Mouse (Mus musculus) MEL (cell line): ENCODE results near the gene Wbp2. TPM values are rescaled to one million over a fixed set of nuclear protein-coding genes. Genes with fewer than 3 reads are reported as not detected.

Experiments used
- DNase-seq: peaks from one replicate; pipeline ENCODE4 v3.0.0; 2011; ENCODE audit warnings: low read depth, low spot score
- H3K27ac ChIP-seq: 2 replicates; pipeline ENCODE4 v1.5.1; 2012; ENCODE audit warnings: low read depth, mild to moderate bottlenecking, control low read depth, low read length, moderate library complexity; ENCODE audit not compliant: control insufficient read depth
- H3K27me3 ChIP-seq, 2 experiments: fragments of 150-350 bp in 1 of 2; sonication (generic) in 1 of 2; 2 replicates each; pipeline ENCODE4 v1.6.1; 2012; ENCODE audit warnings: low read length in 2 of 2, mild to moderate bottlenecking in 2 of 2, improper control_type of control experiment in 1 of 2, moderate library complexity in 1 of 2; ENCODE audit not compliant: insufficient read depth in 2 of 2, control insufficient read depth in 1 of 2
- H3K36me3 ChIP-seq, 2 experiments: 2 replicates each; pipeline ENCODE4 v1.6.1; 2012 to 2014; ENCODE audit warnings: low read length in 2 of 2, improper control_type of control experiment in 1 of 2, inconsistent platforms in 1 of 2, mild to moderate bottlenecking in 1 of 2; ENCODE audit not compliant: insufficient read depth in 2 of 2, control insufficient read depth in 1 of 2
- H3K4me1 ChIP-seq, 2 experiments: fragments of 150-350 bp in 1 of 2; sonication (generic) in 1 of 2; 2 replicates each; pipeline ENCODE4 v1.6.1; 2012; ENCODE audit warnings: low read length in 2 of 2, improper control_type of control experiment in 1 of 2, mild to moderate bottlenecking in 1 of 2; ENCODE audit not compliant: insufficient read depth in 2 of 2, control insufficient read depth in 1 of 2
- H3K4me3 ChIP-seq, 2 experiments: fragments of 150-350 bp in 1 of 2; sonication (generic) in 1 of 2; 2 replicates each; pipeline ENCODE4 v1.5.1; 2012; ENCODE audit warnings: low read depth in 2 of 2, low read length in 2 of 2, mild to moderate bottlenecking in 2 of 2, moderate library complexity in 2 of 2, control low read depth in 1 of 2, improper control_type of control experiment in 1 of 2; ENCODE audit not compliant: control insufficient read depth in 1 of 2, insufficient read depth in 1 of 2
- H3K79me2 ChIP-seq: 2 replicates; pipeline ENCODE4 v1.6.1; 2012; ENCODE audit warnings: mild to moderate bottlenecking, low read length, moderate library complexity; ENCODE audit not compliant: control insufficient read depth, poor library complexity, insufficient read depth
- H3K9ac ChIP-seq: 2 replicates; pipeline ENCODE4 v1.6.1; 2012; ENCODE audit warnings: low read depth, mild to moderate bottlenecking, control low read depth, low read length, moderate library complexity; ENCODE audit not compliant: control insufficient read depth, poor library complexity, severe bottlenecking
- H3K9me3 ChIP-seq: fragments of 150-350 bp; sonication (generic); replicated peaks from 2 replicates; pipeline ENCODE4 v1.6.1; 2012; ENCODE audit warnings: mild to moderate bottlenecking, low read length, improper control_type of control experiment, moderate library complexity; ENCODE audit not compliant: insufficient read depth
- CHD2 ChIP-seq: IDR thresholded peaks from 2 replicates; pipeline ENCODE4 v1.6.1; 2011; ENCODE audit warnings: low read length, improper control_type of control experiment
- CTCF ChIP-seq, 3 experiments: IDR thresholded peaks in 2 of 3; conservative IDR thresholded peaks in 1 of 3; 2 replicates each; pipeline ENCODE4 v1.5.1; 2011 to 2012; ENCODE audit warnings: low read length in 3 of 3, low read depth in 2 of 3, mild to moderate bottlenecking in 2 of 3, improper control_type of control experiment in 1 of 3, inconsistent platforms in 1 of 3, mixed read lengths in 1 of 3, moderate library complexity in 1 of 3; ENCODE audit not compliant: control insufficient read depth in 1 of 3, insufficient read depth in 1 of 3, poor library complexity in 1 of 3, severe bottlenecking in 1 of 3
- ELF1 ChIP-seq: IDR thresholded peaks from 2 replicates; pipeline ENCODE4 v1.6.1; 2014; ENCODE audit warnings: low read depth, mild to moderate bottlenecking, inconsistent platforms, low read length, improper control_type of control experiment, moderate library complexity
- GATA1 ChIP-seq: IDR thresholded peaks from 2 replicates; pipeline ENCODE4 v1.6.1; 2011; ENCODE audit warnings: low read depth, low read length, improper control_type of control experiment
- JUND ChIP-seq: IDR thresholded peaks from 2 replicates; pipeline ENCODE4 v1.6.1; 2011; ENCODE audit warnings: low read depth, mild to moderate bottlenecking, improper control_type of control experiment, low read length
- KAT2A ChIP-seq: conservative IDR thresholded peaks from 2 replicates; pipeline ENCODE4 v1.6.1; 2012; ENCODE audit warnings: low read depth, low read length, improper control_type of control experiment, inconsistent platforms
- MAFK ChIP-seq: IDR thresholded peaks from 2 replicates; pipeline ENCODE4 v1.6.1; 2011; ENCODE audit warnings: low read depth, mild to moderate bottlenecking, low read length, improper control_type of control experiment, borderline replicate concordance
- MEF2A ChIP-seq: IDR thresholded peaks from 2 replicates; pipeline ENCODE4 v1.6.1; 2014; ENCODE audit warnings: low read depth, mild to moderate bottlenecking, inconsistent platforms, low read length, improper control_type of control experiment; ENCODE audit not compliant: poor library complexity, insufficient replicate concordance, severe bottlenecking; ENCODE audit errors: extremely low read depth
- MYC ChIP-seq: IDR thresholded peaks from 2 replicates; pipeline ENCODE4 v1.6.1; 2011; ENCODE audit warnings: low read depth, mild to moderate bottlenecking, low read length, improper control_type of control experiment, moderate library complexity
- POLR2AphosphoS2 ChIP-seq: IDR thresholded peaks from 2 replicates; pipeline ENCODE4 v1.6.1; 2011; ENCODE audit warnings: low read length, improper control_type of control experiment
- SIN3A ChIP-seq: IDR thresholded peaks from 2 replicates; pipeline ENCODE4 v1.6.1; 2012; ENCODE audit warnings: low read length, improper control_type of control experiment, inconsistent platforms
- TCF12 ChIP-seq: IDR thresholded peaks from 2 replicates; pipeline ENCODE4 v1.6.1; 2014; ENCODE audit warnings: low read depth, mild to moderate bottlenecking, inconsistent platforms, low read length, improper control_type of control experiment, moderate library complexity
- ZC3H11A ChIP-seq: IDR thresholded peaks from 2 replicates; pipeline ENCODE4 v1.6.1; 2012; ENCODE audit warnings: low read depth, mild to moderate bottlenecking, inconsistent platforms, low read length, improper control_type of control experiment
- ZMIZ1 ChIP-seq: IDR thresholded peaks from 2 replicates; pipeline ENCODE4 v1.6.1; 2012; ENCODE audit warnings: low read depth, mild to moderate bottlenecking, inconsistent platforms, low read length, improper control_type of control experiment, moderate library complexity
- ZNF384 ChIP-seq: IDR thresholded peaks from 2 replicates; pipeline ENCODE4 v1.6.1; 2012; ENCODE audit warnings: low read depth, mild to moderate bottlenecking, inconsistent platforms, low read length, improper control_type of control experiment
- polyA plus RNA-seq, 2 experiments: library from polyadenylated mRNA; stranded (reverse) in 1 of 2; unstranded in 1 of 2; fragments of >175 nt in 1 of 2; fragments of >200 nt in 1 of 2; gene quantifications; 2 replicates each; pipeline versions ENCODE4 v1.2.1 to v1.2.4; 2012; ENCODE audit warnings: low replicate concordance in 2 of 2, low read depth in 1 of 2; ENCODE audit not compliant: insufficient read length in 2 of 2, insufficient read depth in 1 of 2, missing spikeins in 1 of 2
- total RNA-seq: library from RNA; depleted of rRNA; stranded (reverse); fragments of 300-350 nt; gene quantifications from 2 replicates; pipeline ENCODE4 v1.2.3, GENCODE M21; 2012; rRNA removed

Wbp2 gene
- total and polyA plus RNA-seq, 3 experiments: 16.5 to 75.8 TPM; not detected in 1

DNA sequence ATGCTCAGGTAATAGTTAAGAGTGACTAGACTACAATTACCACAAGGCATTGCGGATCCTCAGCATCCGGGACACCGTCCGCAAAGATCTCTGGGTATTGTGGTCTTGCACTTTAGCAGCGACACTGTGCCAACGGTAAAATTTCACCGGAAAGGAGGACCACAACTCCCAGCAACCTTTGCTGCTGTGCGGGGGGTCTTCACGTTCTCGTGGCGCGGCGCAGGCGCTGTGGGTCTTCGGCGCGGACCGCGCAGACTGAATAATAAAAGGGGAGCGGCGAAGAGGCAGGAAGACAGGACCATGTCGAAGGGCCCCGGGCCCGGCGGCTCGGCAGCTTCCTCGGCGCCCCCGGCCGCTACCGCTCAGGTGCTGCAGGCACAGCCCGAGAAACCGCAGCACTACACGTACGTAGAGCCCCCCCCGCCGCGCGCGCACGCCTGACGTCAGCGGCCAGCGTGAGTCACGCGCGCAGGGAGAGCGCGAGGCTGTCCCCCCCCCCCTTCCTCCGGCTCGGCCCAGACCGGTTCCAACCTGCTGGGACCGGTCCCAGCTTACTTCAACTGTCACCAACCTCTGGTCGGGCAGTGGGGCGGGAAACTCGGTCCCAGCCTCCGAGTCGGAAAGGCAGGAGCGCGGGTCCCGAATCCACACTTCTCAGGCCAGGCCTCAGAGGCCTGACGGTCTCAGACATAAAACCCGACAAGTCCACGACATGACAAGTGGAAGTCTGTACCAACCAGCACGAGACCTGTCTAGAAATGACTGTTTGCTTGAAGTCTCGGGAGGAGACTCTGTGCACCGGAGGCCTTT, 56.5 kb downstream of the Wbp2 start, which contains the start of gene Unk (continued):
- TF ChIP-seq MEF2A (no peak), GATA1 (peak; percentile 26; the same call in 1 of the 2 replicates), CHD2 (peak; percentile 91), ZNF384 (0 out of 2 replicates have a peak, but pooled peaks have one; percentile 14), ZMIZ1 (peak; percentile 77; the same call in 1 of the 2 replicates), KAT2A (peak; percentile 100), CTCF (IDR thresholded peaks at IDR 0.05 in 2 of 3, conservative IDR thresholded peaks at IDR 0.05 in 1 of 3; ENCODE audit: control insufficient read depth in 1 of 3, insufficient read depth in 1 of 3, low read depth in 2 of 3, low read length in 3 of 3, poor library complexity in 1 of 3, severe bottlenecking in 1 of 3) (no peak), TCF12 (peak; percentile 78), SIN3A (peak; percentile 77), MAFK (no peak)
- TF ChIP-seq, all 39 proteins: peak for 22

DNA sequence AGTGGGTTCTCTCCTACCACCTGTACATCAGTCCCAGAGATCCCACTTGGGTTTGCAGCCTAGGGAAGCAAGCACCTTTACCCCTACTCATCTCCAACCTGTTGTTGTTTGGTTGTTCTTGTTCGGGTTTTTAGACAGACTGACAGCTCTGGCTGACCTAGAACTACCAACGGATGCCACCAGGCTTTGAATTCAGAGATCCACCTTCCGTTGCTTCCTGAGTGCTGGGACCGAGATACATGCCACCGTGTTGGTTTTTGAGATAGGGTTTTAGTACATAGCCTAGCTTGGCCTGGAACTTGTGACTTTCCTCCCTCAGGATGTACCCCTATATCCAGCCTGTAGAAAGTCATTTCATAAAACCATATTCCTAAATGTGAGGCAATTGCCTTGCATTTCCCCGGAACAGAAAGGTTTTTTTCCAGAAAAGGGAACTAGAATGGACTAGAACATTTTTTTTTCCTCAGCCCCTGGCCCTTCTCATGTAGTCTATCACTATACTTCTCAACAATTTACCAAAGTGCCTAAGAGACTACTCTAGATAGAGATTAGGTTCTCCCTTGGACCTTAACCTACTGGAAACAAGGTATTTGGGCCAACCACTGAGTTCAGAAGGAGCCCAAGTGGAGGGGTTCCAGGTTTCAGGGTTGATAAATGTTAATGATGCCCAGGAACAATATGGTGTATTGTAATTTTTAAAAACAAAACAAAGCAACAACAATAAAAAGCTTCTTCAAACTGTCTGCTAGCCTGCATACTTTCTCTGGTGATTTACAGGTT, 57.5 kb downstream of the Wbp2 start:
- peak overlapping the region; percentile 74 to 87 for H3K4me3 ChIP-seq

More for the DNA sequence above, 57.5 kb downstream of the Wbp2 start:
- no peaks in the 10 kb centered on the region for H3K9me3 ChIP-seq
- TF ChIP-seq ZNF384: peak; percentile 86
- no peak for TF ChIP-seq POLR2AphosphoS2
- no peak for TF ChIP-seq ELF1
- no peak for TF ChIP-seq MYC
- TF ChIP-seq ZC3H11A: no peak
- 0 out of 2 replicates have a peak, but pooled peaks have one; percentile 33 for TF ChIP-seq JUND
- peaks cover 0 to 31% of the 10 kb centered on the region in 2 experiments; a peak in 2 of 4 replicates for H3K36me3 ChIP-seq
- H3K79me2 ChIP-seq: peaks cover 33% of the 10 kb centered on the region
- H3K4me1 ChIP-seq: peaks cover 11 to 30% of the 10 kb centered on the region in 2 experiments; a peak in 3 of 4 replicates
- peak overlapping the region; percentile 76 for H3K9ac ChIP-seq
- H3K27me3 ChIP-seq: no peaks in the 10 kb centered on the region
- peak; percentile 77 for DNase-seq
- H3K27ac ChIP-seq: peak overlapping the region; percentile 61

Other genes starting within 250 kb of the Wbp2 start
- gene Myo15b, start 228.6 kb downstream of the Wbp2 start, total RNA-seq: 1.3 and 1.5 TPM in 2 replicates
- gene Myo15b, start 228.6 kb downstream of the Wbp2 start, polyA plus RNA-seq: 1 to 10 TPM in 1 of 2 experiments, not detected in 1; 3.2 TPM
- gene Smim5, start 187.0 kb downstream of the Wbp2 start, total RNA-seq: 24.9 and 41.0 TPM in 2 replicates
- 10 to 100 TPM in 1 of 2 experiments, not detected in 1; 24.8 TPM for gene Smim5, start 187.0 kb downstream of the Wbp2 start, polyA plus RNA-seq
- 1.2 and 1.3 TPM in 2 replicates for gene Smim6, start 175.0 kb downstream of the Wbp2 start, total RNA-seq
- 1 to 10 TPM in 1 of 2 experiments, not detected in 1; 3.8 TPM for gene Smim6, start 175.0 kb downstream of the Wbp2 start, polyA plus RNA-seq
- 51.6 and 69.2 TPM in 2 replicates for gene Sap30bp, start 153.7 kb downstream of the Wbp2 start, total RNA-seq
- gene Sap30bp, start 153.7 kb downstream of the Wbp2 start, polyA plus RNA-seq: 10 to 100 TPM in 1 of 2 experiments, not detected in 1; 49.1 TPM
- 16.7 and 20.3 TPM in 2 replicates for gene Recql5, start 153.5 kb downstream of the Wbp2 start, total RNA-seq
- 10 to 100 TPM in 1 of 2 experiments, not detected in 1; 21.5 TPM for gene Recql5, start 153.5 kb downstream of the Wbp2 start, polyA plus RNA-seq
- 0.39 and 0.69 TPM in 2 replicates for gene Itgb4, start 112.3 kb downstream of the Wbp2 start, total RNA-seq
- under 1 TPM in 1 of 2 experiments, not detected in 1; 0.85 TPM for gene Itgb4, start 112.3 kb downstream of the Wbp2 start, polyA plus RNA-seq
- gene Galk1, start 74.3 kb downstream of the Wbp2 start, total RNA-seq: 253 and 322 TPM in 2 replicates
- gene Galk1, start 74.3 kb downstream of the Wbp2 start, polyA plus RNA-seq: 100 to 1,000 TPM in 1 of 2 experiments, not detected in 1; 326 TPM
- gene H3f3b, start 59.0 kb downstream of the Wbp2 start, total RNA-seq: 451 and 498 TPM in 2 replicates
- 100 to 1,000 TPM in 1 of 2 experiments, 10 to 100 TPM in 1; 96.6 to 767 TPM for gene H3f3b, start 59.0 kb downstream of the Wbp2 start, polyA plus RNA-seq
- 21.7 and 24.0 TPM in 2 replicates for gene Unk, start 56.7 kb downstream of the Wbp2 start, total RNA-seq
- 10 to 100 TPM in 1 of 2 experiments, not detected in 1; 42.3 TPM for gene Unk, start 56.7 kb downstream of the Wbp2 start, polyA plus RNA-seq
- gene Unc13d, start 9.0 kb downstream of the Wbp2 start, total RNA-seq: 146 and 176 TPM in 2 replicates
- gene Unc13d, start 9.0 kb downstream of the Wbp2 start, polyA plus RNA-seq: 100 to 1,000 TPM in 1 of 2 experiments, not detected in 1; 115 TPM
- gene Trim47, start 40.2 kb upstream of the Wbp2 start, total RNA-seq: 3.6 and 6.7 TPM in 2 replicates
- gene Trim47, start 40.2 kb upstream of the Wbp2 start, polyA plus RNA-seq: 1 to 10 TPM in 1 of 2 experiments, not detected in 1; 5.6 TPM
- 8.2 and 8.8 TPM in 2 replicates for gene Trim65, start 44.1 kb upstream of the Wbp2 start, total RNA-seq
- gene Trim65, start 44.1 kb upstream of the Wbp2 start, polyA plus RNA-seq: 10 to 100 TPM in 1 of 2 experiments, not detected in 1; 10.7 TPM
- 105 and 113 TPM in 2 replicates for gene Mrpl38, start 51.9 kb upstream of the Wbp2 start, total RNA-seq
- gene Mrpl38, start 51.9 kb upstream of the Wbp2 start, polyA plus RNA-seq: 100 to 1,000 TPM in 1 of 2 experiments, not detected in 1; 157 TPM
- 29.0 and 32.5 TPM in 2 replicates for gene Fbf1, start 81.2 kb upstream of the Wbp2 start, total RNA-seq
- gene Fbf1, start 81.2 kb upstream of the Wbp2 start, polyA plus RNA-seq: 10 to 100 TPM in 1 of 2 experiments, not detected in 1; 29.2 TPM
- gene Ten1, start 111.9 kb upstream of the Wbp2 start, total RNA-seq: 57.9 and 60.8 TPM in 2 replicates
- 10 to 100 TPM in 1 of 2 experiments, not detected in 1; 66.9 TPM for gene Ten1, start 111.9 kb upstream of the Wbp2 start, polyA plus RNA-seq
- 16.4 and 16.8 TPM in 2 replicates for gene Acox1, start 112.0 kb upstream of the Wbp2 start, total RNA-seq
- gene Acox1, start 112.0 kb upstream of the Wbp2 start, polyA plus RNA-seq: 10 to 100 TPM in 1 of 2 experiments, not detected in 1; 16.1 TPM
- 0.26 and 0.39 TPM in 2 replicates for gene Evpl, start 151.1 kb upstream of the Wbp2 start, total RNA-seq
- gene Evpl, start 151.1 kb upstream of the Wbp2 start, polyA plus RNA-seq: under 1 TPM in 1 of 2 experiments, not detected in 1; 0.78 TPM
- gene Srp68, start 187.2 kb upstream of the Wbp2 start, total RNA-seq: 163 and 180 TPM in 2 replicates
- 100 to 1,000 TPM; 146 to 228 TPM for gene Srp68, start 187.2 kb upstream of the Wbp2 start, polyA plus RNA-seq
- gene Galr2, start 193.9 kb upstream of the Wbp2 start, total RNA-seq: 0.20 and 0.35 TPM in 2 replicates
- gene Galr2, start 193.9 kb upstream of the Wbp2 start, polyA plus RNA-seq: 1 to 10 TPM in 1 of 2 experiments, not detected in 1; 1.2 TPM
- 41.0 and 49.0 TPM in 2 replicates for gene Exoc7, start 220.2 kb upstream of the Wbp2 start, total RNA-seq
- 100 to 1,000 TPM in 1 of 2 experiments, 10 to 100 TPM in 1; 45.4 to 526 TPM for gene Exoc7, start 220.2 kb upstream of the Wbp2 start, polyA plus RNA-seq
- 0.08 TPM in 1 of 2 replicates, not detected in the other for gene Foxj1, start 248.4 kb upstream of the Wbp2 start, total RNA-seq
- under 1 TPM in 1 of 2 experiments, not detected in 1; 0.07 TPM for gene Foxj1, start 248.4 kb upstream of the Wbp2 start, polyA plus RNA-seq